Mouse (Mus musculus) T-cell, adult 2 months (primary cell): ENCODE measurements around the gene Cox20.
"Not testable (repeated sequence)": the region's sequence is repeated elsewhere in the genome, so short reads cannot be mapped to it uniquely, and the experiment has no call there.

Experiments
- DNase-seq: peaks from one replicate; pipeline ENCODE4 v3.0.0; 2022; ENCODE audit warnings: low spot score

The Cox20 gene

DNA sequence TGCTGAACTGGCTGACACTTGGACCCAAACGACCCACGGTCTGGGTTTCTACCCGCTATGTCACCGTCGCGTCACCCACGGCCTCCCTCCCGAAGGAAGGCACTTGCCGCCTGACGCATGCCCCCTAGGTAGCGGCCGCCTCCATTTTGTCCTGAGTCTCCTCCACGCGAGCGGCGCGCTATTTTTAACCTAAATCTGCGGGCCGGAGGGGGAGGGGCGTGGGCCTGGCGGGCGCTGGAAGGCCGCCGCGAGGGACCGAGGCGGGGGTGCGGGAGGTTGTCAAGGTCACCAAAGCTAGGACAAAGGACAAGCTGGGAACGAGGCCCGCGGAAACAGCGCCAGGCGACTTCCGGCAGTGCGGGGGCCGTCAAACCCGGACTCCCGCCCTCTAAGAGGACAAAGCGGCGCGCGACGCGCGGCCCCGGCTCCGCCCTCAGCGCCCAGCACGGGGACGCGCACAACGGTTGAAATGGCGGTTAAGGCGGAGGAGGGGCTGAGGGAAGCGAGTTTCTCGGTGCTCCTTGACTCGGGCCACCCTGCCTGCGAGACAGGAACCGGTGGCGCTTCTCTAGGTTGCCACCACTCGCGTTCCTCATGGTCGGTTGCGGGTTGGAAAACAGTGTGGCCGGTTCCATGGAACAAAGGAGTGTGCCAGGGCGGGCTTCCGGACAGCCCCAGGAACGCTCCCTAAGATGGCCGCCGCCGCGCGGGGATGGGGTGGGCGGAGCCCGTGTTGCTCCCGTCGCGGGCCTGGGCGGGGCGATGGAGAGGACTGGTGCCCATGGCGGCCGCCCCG is at the start of gene Cox20:
Cox20 (plus strand) TSS at position 742 of the 796 bp plus-strand sequence.
- DNase-seq: peak; percentile 95

DNA sequence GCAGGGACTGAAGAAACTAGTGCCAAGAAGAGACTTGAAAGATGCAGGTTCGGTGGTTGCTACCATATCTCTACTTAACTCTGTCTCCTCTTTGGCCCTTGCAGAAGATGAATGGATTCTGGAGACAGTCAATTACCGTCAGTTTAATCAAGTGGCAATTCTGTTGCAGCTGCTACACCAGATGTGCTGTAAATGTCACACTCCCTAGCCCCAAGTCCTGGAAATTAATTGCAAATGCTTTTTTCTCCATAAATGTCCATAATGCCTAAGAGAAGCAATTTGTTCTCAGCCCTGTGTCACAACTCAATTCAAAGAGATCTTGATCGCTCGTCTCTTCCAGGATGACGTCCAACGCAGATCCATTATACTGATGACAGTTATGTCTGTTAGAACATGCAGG is 48.3 kb upstream of the Cox20 start:
- no peak for DNase-seq

DNA sequence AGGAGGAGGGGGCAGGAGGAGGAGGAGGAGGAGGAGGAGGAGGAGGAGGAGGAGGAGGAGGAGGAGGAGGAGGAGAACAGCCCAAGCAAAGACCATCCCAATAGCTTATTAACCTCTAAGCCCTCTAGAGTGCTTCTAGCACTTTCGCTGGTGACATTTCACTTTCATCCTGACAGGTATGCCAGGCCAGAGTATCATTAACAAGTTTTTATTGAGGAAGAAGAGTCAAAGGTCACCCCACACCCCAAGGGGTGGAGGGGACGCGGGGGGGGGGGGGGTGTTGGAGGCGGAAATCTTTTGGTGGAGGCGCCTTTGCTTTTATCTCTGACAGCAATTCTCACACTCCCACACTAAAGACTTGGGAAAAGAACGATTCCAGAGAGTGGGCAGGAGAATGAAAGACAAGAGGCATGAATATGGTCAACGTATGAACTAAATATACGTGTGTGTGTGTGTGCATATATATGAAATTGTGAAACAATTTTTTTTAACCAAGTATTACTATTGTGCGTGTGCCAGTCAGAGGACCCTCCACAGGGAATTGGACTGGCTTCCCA is 43.7 kb upstream of the Cox20 start:
- no peak for DNase-seq

DNA sequence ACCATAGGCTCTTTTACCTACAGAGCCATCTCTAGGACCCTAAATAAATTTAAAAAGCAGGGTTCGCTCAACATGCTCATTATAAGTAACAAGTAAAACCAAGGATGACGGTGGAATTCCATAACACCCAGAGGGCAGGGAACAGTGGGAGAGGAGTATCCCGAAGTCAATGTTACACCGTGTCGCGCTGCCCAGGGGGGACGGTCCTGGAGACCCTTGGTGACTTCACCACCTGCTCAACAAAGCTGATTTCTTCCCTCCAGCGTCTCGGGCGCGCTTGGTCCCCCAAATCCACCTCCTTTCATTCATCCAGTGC is 43.2 kb upstream of the Cox20 start:
- no peak for DNase-seq

DNA sequence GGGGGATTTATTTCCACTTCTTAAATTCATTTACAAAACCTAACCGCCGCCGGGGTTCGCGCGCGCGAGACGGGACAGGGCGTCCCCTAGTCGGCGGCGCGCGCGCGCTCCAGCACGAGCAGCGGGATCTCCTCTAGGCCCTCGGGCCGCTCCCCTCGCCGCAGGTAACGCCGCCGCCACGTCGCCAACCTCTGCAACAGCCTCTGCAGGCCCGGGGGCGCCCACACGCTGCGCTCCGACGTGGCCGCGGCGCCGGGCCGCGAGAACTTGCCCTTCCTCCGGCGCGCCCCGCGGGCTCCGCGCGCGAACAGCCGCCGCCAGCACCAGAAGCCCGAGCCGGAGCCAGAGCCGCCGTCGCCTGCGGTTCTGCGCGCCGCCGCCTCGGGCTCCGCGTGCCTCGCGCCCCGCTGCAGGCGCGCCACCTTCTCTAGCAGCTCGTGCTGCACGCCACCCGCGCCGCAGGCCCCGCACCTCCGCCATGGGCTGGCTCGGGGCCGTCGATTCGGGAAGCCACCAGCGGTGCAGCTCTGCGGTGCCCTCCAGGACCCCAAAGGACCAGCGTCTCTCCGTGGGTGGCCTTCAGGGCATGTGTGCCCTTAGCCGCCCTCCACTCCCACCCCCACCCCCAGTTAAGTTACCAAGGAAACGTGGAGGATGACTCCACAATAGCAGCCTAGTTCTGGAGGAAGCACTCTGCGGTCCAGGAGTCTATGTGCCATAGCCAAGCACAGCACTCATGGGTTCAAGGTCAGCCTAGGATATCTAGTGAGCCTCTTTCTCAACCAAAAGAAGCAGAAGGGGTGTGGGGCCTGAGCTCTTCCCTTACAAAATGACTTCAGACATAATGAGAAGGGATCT is 42.6 kb upstream of the Cox20 start:
- peak; percentile 8 for DNase-seq

DNA sequence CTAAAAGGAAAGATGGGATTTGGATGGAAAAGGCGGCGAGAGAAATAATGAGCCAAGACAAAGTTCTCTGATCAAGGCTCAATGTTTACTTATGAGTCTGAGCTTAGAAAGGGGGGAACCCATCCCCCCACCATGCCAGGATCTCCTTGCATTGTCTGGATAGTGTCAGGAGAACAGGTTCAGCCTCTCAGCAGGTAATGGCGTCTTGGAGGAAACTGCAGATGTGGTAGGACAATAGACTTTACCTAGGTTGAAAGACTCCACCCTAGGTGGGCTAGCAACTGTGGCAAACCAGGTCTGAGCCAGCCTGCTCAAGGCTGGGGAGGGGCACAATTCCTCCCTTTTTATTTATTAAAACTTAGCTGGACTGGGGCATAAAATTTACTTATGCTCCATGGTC is 35.6 kb upstream of the Cox20 start:
- not testable (repeated sequence) for DNase-seq

DNA sequence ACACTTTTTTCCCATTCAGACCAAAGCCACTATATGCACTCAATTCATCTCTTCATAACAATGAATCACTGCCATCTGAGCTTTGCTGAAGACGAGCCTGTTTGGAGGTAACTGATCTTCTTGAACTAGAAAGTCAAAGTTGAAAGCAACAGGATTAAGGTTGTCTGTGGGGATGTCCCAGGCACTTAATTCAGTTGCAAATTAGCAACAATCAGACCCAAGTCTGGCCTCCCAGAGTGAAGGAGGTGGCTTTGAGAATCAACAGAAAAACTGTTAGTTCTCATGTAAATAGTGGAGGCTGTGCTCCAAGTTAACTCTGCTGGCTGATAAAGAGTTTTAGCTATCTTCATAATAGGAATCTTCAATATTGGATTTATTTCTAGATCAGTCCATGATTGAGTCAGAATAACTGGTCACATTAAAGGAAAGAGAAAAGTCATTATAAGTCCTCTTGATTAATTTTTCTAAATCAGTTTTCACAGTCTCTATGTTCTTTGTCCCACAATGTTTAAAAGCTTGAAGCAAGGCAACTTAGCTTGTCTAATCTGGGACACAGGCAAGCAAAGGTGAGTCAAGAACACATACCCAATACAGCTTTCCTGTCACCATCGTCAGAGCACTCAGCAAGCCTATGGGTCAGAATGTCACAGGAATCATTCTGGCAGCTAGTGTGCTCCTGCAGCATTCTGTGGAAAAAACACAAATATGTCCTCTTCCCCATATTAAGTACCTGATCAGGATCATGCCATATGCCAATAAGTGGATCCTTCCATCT is 34.8 kb upstream of the Cox20 start:
- DNase-seq: no peak

DNA sequence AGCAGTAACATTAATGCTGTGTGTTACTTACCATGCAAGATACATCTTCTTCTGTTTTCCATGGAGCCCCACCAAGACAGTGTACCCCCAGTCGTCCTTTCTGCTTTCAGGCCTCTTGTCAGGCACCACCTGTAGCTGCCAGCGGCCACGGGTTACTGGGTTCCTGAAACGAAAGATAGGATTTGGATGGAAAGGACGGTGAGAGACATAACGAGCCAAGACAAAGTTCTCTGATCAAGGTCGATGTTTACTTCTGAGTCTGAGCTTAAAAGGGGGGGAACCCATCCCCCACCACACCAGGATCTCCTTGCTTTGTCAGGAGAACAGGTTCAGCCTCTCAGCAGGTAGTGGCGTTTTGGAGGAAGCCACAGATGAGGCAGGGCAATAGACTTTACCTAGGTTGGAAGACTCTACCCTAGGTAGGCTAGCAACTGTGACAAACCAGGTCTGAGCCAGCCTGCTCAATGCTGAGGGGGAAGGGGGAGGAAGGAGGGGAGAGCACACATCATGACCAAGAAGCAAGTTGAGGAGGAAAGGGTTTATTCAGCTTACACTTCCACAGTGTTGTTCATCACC is 31.2 kb upstream of the Cox20 start:
- DNase-seq: no peak

DNA sequence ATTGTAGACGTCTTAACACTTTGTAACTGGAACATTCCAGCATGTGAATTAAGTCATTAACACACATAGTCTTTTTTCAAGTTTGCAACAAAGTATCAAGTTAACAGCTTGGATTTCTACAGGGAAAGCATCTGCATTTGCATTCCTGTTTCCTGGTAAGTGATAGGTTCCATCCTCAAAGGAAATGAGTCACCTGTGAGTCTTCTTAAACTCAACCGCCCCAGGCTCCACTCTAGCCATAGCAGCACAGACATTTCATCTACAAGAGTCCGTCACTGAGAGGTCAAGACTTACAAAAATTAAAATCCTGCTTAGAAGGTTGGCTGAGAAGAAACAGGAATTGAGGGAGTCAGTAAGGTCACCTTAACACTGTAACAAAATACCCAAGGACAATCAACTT is 27.2 kb upstream of the Cox20 start:
- DNase-seq: no peak

DNA sequence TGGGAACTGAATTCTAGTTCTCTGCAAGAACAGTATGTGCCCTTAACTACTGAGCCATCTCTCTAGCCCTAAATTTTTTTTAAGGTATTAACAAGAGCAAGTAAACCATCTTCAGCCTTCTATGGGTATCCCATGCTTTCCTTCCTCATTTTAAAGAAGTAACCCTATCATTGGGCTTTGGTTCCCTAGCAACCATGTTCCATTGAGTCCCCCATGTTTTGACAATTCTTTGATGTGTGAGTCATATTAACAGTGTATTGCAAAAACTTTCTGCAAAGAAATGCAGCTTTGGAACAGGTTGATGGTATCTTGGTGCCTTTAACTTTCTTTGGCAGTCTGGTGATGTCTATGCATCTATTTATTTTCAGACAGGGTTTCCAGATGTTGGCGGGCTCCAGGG is 24.9 kb upstream of the Cox20 start:
- DNase-seq: no peak

DNA sequence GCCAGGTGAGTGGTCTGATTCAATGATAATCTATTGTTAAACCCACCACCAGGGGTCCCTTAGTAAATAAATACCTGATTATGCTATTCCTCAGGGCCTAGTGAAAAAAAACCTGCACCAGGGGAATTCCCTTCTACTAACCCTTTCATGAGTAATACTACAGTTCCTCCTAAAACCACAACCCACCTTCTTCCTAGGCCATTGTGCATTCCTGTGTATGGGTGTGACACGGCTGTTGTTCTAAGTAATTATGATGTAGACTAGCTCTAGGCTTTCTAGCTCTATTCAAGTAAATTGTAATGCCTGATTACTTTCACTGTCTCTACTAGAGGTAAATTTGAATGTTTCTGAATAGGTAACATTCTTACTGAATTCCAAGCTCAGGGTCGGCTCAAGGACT is 17.7 kb upstream of the Cox20 start:
- not testable (repeated sequence) for DNase-seq

DNA sequence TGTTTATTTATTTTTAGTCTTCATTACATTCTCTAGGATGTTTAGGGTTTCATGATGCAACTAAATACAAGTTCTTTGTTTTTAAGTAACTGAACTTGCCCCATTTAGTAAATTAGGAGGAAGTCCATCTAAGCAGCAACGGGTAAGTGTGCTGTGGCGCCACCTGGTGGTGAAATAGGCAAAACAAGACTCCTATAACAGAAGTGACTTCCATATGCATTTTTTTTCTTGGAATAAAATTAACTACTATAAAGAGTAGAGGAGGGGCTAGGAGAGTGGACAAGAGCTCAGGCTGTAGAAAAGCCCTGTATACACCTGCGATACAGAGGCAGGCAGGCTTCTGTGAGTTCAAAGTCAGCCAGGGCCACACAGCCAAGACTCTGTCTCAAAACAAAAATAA is 15.5 kb upstream of the Cox20 start:
- DNase-seq: peak; percentile 67

DNA sequence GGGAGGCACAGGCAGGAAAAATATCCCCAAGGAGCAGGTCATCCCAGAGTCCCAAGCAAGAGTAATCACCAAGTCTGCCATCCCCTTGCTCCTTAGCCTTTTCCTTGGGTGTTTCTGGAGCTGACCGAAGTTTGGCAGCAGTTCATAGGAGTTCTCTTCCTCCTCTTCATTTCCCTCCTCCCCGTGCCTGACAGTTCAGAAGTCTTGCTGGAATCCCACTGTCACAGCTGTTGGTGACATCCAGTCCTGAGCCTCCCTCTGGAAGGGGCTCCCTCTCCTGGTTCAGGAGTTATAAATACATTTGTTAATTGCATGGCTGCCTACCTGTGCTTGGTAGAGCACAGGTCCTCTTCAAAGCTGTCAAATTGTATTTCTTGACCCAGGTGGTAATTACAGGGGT is 9.4 kb upstream of the Cox20 start:
- DNase-seq: no peak

DNA sequence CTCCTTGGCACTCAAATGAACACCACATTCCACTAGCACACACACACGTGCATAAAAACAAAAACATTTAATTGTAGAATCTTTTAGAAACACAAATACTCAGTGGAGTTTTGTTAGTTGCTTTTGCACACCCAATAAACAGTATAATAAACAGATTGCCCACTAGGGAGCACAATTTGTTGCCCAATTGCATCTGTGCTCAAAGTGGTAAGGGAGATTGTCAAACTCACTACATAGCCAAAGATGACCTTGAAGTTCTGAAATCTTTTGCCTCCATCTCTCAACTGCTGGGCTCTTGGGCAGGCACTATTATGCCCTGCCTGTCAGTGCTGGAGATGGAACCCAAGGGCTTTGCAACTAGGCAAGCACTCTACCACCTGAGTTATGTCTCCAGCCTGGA is 8.8 kb upstream of the Cox20 start:
- DNase-seq: no peak

DNA sequence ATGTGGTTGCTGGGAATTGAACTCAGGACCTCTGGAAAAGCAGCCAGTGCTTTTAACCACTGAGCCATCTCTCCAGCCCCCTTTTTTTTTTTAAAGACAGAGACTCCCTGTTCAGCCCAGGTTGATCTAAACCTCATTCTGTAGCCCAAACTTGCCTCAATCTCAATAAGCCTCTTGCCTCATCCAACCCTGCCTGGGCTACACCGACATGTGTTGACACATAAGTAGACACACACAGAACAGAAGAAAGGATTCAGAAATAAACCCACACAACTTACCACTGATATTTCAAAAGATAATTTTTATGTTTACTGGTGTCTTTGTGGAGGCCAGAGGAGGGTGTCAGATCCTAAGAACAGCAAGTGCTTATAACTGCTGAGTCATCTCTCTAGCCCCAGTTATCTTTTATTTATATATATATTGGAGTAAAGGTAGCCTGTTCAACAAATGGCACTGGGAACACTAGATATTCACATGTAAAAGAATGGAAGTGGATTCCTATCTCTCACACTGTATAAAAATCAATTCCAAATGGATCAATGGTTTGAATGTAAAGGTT is 5.8 kb upstream of the Cox20 start:
- DNase-seq: no peak

DNA sequence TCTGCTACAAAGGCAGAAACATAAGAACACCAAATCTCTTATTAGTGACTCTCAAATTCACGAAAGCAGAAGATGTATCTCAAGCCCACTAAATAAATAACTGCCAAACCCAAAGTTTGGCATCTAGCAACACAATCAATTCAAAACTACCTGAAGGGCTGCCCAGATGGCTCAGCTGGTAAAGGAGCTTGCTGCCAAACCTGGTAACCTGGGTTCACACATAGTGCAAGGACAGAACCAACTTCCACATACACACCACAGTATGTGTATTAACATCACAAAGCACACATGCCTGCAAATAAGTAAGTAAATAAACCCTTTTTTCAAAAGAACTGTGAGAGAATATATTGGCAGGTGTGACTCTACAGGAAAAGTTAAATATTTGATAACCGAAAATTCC is 4.7 kb upstream of the Cox20 start:
- no peak for DNase-seq

DNA sequence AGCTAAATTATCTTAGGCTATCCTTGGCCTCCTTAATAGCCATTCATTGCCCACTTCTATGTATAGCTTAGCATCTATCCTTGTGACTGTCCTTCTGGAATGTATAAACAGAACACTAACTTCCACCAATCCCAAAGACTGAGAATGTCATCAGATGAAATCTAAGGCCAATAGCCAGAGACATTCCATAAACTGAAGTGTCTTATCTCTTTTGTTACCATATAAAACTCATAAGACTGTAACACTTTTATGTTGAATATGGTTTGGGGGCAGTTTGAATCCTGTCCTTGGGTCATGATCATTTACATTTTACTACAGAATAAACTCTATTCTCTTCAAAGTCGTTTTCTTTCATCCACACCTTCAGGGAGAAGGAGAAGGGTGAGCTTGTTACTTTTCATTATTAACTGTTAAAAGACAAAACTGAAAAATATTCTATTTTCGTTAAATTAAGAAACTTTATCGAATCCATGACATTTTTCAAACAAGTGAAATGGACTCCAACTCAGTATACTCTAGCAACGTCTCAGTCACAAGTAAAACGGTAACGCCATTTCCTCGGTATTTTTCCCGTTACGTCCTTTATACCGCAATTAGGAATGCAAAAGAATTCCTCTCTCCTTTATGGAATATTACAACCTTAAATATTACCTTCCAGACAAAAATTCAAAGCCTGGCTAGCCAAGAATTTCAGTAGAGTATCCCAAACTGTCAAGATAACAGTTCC is 1.5 kb upstream of the Cox20 start:
- DNase-seq: no peak

DNA sequence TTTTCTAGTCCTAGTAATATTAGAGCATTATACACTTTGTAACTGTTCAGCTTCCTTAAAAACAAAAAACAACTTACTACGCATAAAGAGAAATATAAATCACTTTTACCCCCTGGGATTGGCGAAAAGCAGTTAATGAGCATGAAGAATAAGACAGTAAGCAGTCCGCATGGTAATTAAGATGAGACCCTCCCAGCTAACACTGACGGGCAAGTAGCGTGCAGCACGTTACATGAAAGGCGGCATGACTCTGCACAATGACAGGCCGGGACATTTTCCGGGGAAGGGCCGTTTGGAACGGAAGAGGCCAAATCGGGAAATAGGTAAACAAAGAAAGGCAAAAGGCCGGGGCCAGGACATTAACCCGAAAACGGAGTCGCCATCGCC is 935 bp upstream of the Cox20 start:
- DNase-seq: no peak

DNA sequence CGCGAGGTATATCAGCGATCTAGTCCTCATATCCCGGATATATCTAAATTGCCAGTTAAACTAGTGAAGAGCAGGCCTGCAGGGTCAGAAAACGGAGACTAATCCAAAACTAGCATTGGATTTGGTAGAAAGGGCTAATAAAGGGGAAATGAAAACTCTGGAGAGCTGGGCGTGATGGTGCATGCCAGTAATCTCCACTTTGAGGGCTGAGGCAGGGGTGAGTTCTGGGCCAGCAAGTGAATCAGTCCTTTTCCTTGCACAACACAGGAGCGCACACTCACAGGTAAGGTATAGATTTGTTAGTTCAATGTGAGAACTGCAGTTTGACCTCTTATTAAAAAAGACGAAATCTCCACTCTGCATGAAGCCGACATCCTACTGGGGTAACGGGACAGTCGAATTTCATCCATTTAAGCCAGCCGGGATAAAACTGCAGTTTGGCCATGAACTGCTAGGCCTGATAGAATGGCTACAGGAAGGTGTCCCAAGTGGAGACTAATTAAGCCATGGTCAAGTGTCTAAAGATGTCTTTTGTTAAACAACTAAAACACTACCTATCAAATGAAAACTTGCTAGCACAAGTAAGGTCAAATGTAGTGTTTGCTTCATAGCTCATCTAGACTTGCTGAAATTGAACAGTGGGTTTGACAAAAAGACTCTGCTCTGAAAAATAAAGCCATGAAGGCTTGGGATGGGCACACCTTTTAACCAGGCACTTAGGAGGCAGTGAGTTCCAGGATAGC is 536 bp downstream of the Cox20 start:
- no peak for DNase-seq

DNA sequence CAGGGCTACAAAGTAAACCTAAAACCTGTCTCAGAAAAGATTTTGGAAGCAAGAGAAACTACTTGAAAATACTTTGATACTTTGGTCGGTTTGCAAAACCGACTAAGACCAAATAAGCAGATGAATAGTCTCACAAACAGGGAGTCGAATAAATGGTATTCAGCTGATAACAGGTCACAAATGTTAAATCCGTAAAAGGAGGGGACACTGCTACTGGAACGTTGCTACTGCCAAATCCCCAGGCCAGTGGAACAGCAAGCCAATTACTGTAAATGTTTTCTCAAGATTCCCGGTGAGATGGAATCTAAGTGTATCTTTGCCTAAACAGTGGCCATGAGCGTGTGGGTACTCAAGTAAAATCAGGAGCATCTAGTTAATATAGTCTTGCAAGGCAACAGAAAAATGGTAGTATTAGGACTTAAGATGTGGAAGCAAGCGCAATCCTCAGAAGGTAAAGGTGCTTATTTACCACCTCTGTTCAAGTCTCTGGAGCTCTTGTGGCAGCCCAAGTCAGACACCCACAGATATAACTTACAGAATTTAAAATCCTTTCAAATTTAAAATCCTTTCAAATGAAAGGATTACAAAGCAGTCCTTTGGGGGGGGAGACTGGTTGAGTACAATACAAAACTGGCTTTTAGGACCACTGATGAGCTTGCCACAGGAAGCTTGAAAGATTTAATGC is 1.2 kb downstream of the Cox20 start:
- DNase-seq: no peak
